Mouse (Mus musculus) liver, embryonic 15.5 days (tissue): ENCODE results near the gene Gclm. TPM values are rescaled to one million over a fixed set of nuclear protein-coding genes. Genes with fewer than 3 reads are reported as not detected.
"Not testable (repeated sequence)": the region's sequence is repeated elsewhere in the genome, so short reads cannot be mapped to it uniquely, and the experiment has no call there.

Source experiments
- ATAC-seq: fragments of 200-750 bp; cut with Nextera tagmentation; 2 replicates; pipeline ENCODE4 v1.8.0; 2017; ENCODE audit warnings: moderate number of reproducible peaks, mild to moderate bottlenecking, moderate library complexity; ENCODE audit not compliant: insufficient read depth
- H3K27ac ChIP-seq: fragments of 300-500 bp; sonication (generic); replicated peaks from 2 replicates; pipeline ENCODE4 v1.5.1; 2015; ENCODE audit warnings: mild to moderate bottlenecking, inconsistent platforms
- H3K27me3 ChIP-seq: fragments of 300-500 bp; sonication (generic); 2 replicates; pipeline ENCODE4 v1.6.1; 2015; ENCODE audit warnings: mild to moderate bottlenecking, inconsistent platforms
- H3K36me3 ChIP-seq: fragments of 300-500 bp; sonication (generic); replicated peaks from 2 replicates; pipeline ENCODE4 v1.6.1; 2015; ENCODE audit warnings: moderate library complexity, mild to moderate bottlenecking, inconsistent platforms
- H3K4me1 ChIP-seq: fragments of 300-500 bp; sonication (generic); replicated peaks from 2 replicates; pipeline ENCODE4 v1.6.1; 2015; ENCODE audit warnings: inconsistent platforms
- H3K4me2 ChIP-seq: fragments of 300-500 bp; sonication (generic); 2 replicates; pipeline ENCODE4 v1.6.1; 2015; ENCODE audit warnings: moderate library complexity, mild to moderate bottlenecking, inconsistent platforms
- H3K4me3 ChIP-seq: fragments of 300-500 bp; sonication (generic); replicated peaks from 2 replicates; pipeline ENCODE4 v1.5.1; 2015; ENCODE audit warnings: mild to moderate bottlenecking, inconsistent platforms
- H3K9ac ChIP-seq: fragments of 300-500 bp; sonication (generic); 2 replicates; pipeline ENCODE4 v1.6.1; 2015; ENCODE audit warnings: moderate library complexity, mild to moderate bottlenecking, inconsistent platforms
- H3K9me3 ChIP-seq: fragments of 300-500 bp; sonication (generic); replicated peaks from 2 replicates; pipeline ENCODE4 v1.6.1; 2016; ENCODE audit warnings: inconsistent platforms
- WGBS: fragments of 180-500 bp; shearing (Covaris S2); methylation state at CpG from one replicate; pipeline ENCODE4 v1.1.7; 2015; ENCODE audit warnings: mixed read lengths; ENCODE audit not compliant: insufficient replicate concordance; 5-methylcytosine and 5-hydroxymethylcytosine counted together
- polyA plus RNA-seq: library from polyadenylated mRNA; unstranded; fragments of >200 nt; fragmentation: Nextera tagmentation; extraction: Ambion mirVana; gene quantifications from 2 replicates; pipeline ENCODE4 v1.2.1, GENCODE M21; 2015

Gclm gene
- polyA plus RNA-seq, 1 experiment from 2014 or later: 427 TPM

DNA sequence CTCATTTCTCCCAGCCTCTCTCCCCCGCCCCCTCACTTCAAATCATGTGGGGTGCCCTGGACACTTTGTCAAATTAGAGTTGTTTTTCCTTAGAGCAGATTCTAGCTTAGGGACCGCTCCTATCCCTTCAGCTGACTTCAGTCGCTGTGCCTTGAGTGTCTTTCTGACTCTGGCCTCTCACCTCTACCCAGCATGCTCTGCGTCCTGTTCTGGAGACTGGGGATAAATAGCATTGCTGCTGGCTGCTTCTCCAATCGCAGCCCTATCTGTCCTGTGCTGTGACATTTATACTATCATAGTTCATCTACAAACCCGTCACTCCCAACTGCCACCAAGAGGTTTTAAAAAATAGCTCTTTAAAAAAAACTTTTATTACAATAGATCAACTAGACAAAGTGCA, 2.5 kb upstream of the Gclm start:
- H3K4me3 ChIP-seq: no peak overlapping the region
- WGBS: 15% methylated on average over 6 of the region's 6 CpGs
- peak overlapping the region; percentile 44 for H3K4me2 ChIP-seq
- no peaks in the 10 kb centered on the region for H3K36me3 ChIP-seq
- no peaks in the 10 kb centered on the region for H3K9me3 ChIP-seq
- peaks cover 29% of the 10 kb centered on the region for H3K4me1 ChIP-seq
- H3K9ac ChIP-seq: no peak overlapping the region
- no peaks in the 10 kb centered on the region for H3K27me3 ChIP-seq
- ATAC-seq: no peak
- peak overlapping the region; percentile 80 for H3K27ac ChIP-seq

DNA sequence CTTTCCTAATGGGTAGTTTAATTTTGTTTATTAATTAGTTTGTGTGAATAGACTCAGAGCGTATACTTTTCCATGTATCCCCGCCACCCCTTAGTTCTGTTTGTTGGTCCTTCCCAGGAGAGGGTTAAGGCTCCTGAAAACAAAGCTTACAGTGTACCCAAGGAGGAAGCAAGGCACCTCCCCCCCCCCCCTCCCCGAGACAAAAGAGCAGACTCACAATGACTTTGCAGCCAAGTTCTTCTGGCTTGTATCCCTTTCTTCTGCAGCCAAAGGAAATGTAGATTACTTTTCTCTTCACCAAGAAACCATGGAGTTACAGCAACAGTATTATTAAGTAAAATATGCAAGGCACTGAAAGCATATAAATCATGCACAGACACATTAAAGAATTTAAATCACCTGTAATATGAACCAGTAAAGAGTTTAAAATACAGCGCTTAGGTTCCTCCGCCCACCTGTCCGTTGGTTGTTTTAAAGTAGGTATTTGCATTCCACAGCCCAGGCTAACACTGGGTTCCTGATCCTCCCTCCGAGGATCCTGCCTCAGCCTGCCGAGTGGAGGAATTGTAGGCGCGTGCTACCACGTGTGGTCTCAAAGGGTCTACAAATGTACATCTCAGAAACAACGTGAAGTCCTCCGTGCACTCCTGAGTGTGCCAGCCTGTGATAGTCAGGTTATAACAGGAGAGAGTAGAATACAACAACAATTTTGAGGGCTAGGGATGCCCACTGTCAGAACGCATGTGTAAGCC, 1.8 kb upstream of the Gclm start:
- no peak overlapping the region for H3K4me3 ChIP-seq
- H3K9ac ChIP-seq: no peak overlapping the region
- peak overlapping the region; percentile 44 for H3K4me2 ChIP-seq
- peaks cover 34% of the 10 kb centered on the region for H3K4me1 ChIP-seq
- no peak for ATAC-seq
- no peaks in the 10 kb centered on the region for H3K9me3 ChIP-seq
- H3K27ac ChIP-seq: peak overlapping the region; percentile 80
- H3K36me3 ChIP-seq: peaks cover under 1% of the 10 kb centered on the region
- H3K27me3 ChIP-seq: no peaks in the 10 kb centered on the region
- WGBS: 39% methylated on average over 14 of the region's 14 CpGs

DNA sequence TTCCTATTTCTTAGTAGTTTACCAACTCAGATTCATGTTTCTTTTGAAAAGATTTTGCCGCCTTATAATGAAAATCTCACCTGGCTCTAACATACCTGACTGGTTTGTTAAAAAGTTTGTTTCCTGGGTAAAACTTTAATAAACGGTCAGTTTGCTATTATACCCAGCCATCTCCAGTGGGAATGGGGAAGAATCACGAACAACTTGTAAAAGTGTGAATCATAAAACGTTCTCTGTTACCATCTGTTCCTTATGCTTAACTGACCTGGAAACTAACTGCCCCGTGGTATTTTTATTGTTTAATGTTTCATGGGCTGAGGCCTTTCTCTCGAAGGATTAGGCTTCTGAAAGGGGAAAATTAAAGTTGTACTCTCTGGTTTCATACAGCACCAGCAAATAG, 598 bp upstream of the Gclm start:
- Histone ChIP-seq H3K4me2 (peak overlapping the region; percentile 70), H3K27me3 (no peaks in the 10 kb centered on the region), H3K27ac (peak overlapping the region; percentile 80), H3K36me3 (peaks cover 10% of the 10 kb centered on the region), H3K4me1 (peaks cover 43% of the 10 kb centered on the region), H3K9me3 (no peaks in the 10 kb centered on the region), H3K9ac (peak overlapping the region; percentile 43), H3K4me3 (peak overlapping the region; percentile 37)
- WGBS: 45% methylated on average over 6 of the region's 6 CpGs
- no peak for ATAC-seq

DNA sequence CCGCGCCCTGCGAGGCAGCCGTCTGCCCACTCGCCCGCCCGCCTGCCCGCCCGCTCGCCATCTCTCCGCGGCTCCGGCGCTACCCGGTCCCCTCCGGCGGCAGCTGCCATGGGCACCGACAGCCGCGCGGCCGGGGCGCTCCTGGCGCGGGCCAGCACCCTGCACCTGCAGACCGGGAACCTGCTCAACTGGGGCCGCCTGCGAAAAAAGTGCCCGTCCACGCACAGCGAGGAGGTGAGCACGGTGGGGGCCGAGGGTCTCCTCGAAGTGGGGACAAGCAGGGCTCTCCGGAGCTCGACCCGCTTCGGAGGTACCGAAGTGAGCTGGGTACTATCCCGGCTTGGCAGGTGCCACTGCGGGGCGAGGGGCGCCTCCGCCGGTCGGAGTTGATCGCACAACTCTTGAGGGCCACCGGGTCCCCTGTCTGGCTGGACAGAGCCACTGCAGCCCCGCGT, 548 bp downstream of the Gclm start:
- peaks cover 55% of the 10 kb centered on the region for H3K4me1 ChIP-seq
- under 1% methylated on average over 50 of the region's 50 CpGs for WGBS
- peak; percentile 2 for ATAC-seq
- H3K4me3 ChIP-seq: peak overlapping the region; percentile 90
- no peaks in the 10 kb centered on the region for H3K27me3 ChIP-seq
- H3K9me3 ChIP-seq: no peaks in the 10 kb centered on the region
- peak overlapping the region; percentile 100 for H3K9ac ChIP-seq
- peaks cover 21% of the 10 kb centered on the region for H3K36me3 ChIP-seq
- peak overlapping the region; percentile 72 for H3K4me2 ChIP-seq
- H3K27ac ChIP-seq: peak overlapping the region; percentile 100

DNA sequence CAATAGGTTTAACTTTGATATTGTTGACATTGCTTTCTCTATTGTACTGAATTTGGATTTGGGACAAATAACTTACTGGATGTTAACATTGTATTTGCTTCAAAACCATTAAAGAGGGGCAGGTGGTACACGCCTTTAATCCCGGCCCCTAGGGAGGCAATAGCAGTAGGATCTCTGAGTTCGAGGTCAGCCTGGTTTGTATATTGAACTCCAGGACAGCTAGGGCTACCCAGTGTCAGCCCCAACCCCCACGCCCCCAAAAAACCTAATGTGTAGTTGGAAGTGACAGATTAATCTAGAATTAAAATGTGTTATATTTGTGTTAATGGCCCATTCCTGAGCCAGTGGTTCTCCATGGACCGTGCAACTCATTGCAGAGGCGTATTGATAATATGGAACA, 1.0 kb downstream of the Gclm start:
- peak overlapping the region; percentile 72 for H3K4me2 ChIP-seq
- H3K4me1 ChIP-seq: peaks cover 60% of the 10 kb centered on the region
- H3K27me3 ChIP-seq: no peaks in the 10 kb centered on the region
- H3K27ac ChIP-seq: peak overlapping the region; percentile 100
- ATAC-seq: no peak
- 8% methylated on average over 6 of the region's 6 CpGs for WGBS
- no peaks in the 10 kb centered on the region for H3K9me3 ChIP-seq
- peaks cover 26% of the 10 kb centered on the region for H3K36me3 ChIP-seq
- peak overlapping the region; percentile 90 for H3K4me3 ChIP-seq
- peak overlapping the region; percentile 100 for H3K9ac ChIP-seq

DNA sequence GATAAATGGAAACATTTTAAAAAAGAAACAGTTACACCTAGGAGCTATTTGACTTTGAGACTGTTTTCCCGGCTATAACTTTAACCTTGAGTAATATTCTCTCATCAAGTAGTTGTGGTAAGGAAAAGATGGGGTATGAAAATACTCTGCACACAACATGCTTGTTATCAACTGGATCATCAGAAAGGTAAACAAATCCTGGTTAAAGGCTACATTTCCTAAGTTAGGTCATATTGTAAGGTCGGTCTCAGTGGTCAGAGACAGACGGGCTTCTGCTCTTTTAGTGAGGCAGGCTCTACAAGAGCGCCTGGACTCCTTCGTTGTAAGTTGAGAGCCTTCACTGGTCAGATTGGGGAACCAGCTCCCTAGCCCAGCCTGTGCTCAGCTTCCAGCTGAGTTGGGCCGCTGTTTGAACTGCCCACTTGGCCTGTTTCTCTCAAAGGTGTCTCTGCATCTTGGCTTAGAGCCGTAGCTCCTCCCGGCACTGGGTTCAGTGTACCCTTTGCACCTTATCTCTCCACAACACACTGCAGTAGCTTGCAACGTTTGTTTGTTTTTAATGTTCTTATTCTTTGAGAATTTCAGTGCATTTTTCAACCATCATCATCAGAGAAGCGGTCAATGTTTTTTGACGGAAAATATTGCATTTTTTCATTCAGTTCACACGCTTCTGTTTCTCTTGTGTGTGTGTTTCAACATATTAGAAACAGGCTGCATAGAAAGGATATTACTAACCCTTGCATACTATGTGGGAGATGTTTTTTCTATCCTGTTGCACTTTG, 1.8 kb downstream of the Gclm start:
- WGBS: 11% methylated on average over 12 of the region's 12 CpGs
- Histone ChIP-seq H3K36me3 (peaks cover 30% of the 10 kb centered on the region), H3K4me2 (peak overlapping the region; percentile 72), H3K27me3 (no peaks in the 10 kb centered on the region), H3K4me1 (peaks cover 66% of the 10 kb centered on the region), H3K9me3 (no peaks in the 10 kb centered on the region), H3K4me3 (peak overlapping the region; percentile 90), H3K27ac (peak overlapping the region; percentile 100), H3K9ac (peak overlapping the region; percentile 100)
- peak; percentile 70 for ATAC-seq

DNA sequence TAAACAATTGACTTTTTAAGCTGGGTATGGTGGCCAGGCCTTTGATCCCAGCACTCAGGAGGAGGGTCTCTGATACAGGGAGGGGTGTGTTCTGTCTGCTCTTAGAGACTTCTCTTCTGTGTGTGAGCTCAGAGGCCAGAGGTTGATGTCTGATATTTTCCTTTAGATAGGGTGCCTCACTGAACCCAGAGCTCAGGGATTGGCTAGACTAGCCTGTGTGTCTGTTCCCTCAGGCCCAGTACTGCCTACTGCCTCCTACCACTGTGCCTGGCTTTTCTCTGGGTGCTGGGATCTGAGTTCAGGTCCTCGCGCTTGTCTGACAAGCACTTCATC, 2.4 kb downstream of the Gclm start:
- H3K4me1 ChIP-seq: peaks cover 67% of the 10 kb centered on the region
- no peaks in the 10 kb centered on the region for H3K9me3 ChIP-seq
- H3K27me3 ChIP-seq: no peaks in the 10 kb centered on the region
- H3K36me3 ChIP-seq: peaks cover 33% of the 10 kb centered on the region
- H3K27ac ChIP-seq: peak overlapping the region; percentile 100
- WGBS: 52% methylated on average over 2 of the region's 2 CpGs
- peak overlapping the region; percentile 72 for H3K4me2 ChIP-seq
- H3K9ac ChIP-seq: peak overlapping the region; percentile 100
- peak; percentile 68 for ATAC-seq
- H3K4me3 ChIP-seq: peak overlapping the region; percentile 90

DNA sequence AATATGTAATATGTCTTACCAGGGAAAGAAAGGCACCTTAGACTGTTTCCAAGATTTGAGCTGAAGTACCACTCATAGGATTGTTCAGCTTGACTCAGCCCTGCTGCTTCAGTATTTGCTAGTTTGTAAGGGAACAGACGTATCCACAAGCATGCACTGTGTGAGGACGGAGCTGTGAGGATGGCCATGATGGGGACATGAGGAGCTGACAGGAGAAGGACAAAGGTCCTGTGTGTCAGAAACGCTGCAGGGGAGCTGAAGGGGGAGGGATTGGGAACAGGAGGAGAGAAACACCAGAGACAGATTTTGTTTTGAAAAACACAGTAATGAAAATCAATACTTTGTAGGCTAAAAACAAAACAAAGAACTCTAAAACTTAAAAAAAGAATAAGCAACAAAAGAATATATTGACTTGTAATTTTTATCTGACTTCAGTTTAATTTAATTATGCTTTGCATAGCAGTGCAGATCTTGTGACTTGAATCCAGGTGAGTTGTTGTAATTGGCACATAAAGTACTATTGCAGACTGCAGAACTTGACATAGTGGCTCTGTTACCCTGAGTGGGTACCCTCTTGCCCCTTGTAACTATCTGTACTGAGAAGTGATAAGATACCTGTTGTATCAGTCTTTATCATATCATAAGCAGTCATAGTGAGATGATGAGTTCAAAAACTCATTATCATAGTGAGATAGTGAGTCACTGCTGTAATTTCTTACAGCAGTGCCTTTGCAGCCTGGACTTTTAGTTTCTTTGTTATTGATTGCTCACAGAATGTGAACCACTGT, 7.3 kb downstream of the Gclm start:
- H3K4me3 ChIP-seq: no peak overlapping the region
- ATAC-seq: no peak
- WGBS: 61% methylated on average over 3 of the region's 3 CpGs
- H3K27me3 ChIP-seq: no peaks in the 10 kb centered on the region
- peaks cover 54% of the 10 kb centered on the region for H3K4me1 ChIP-seq
- H3K27ac ChIP-seq: no peak overlapping the region
- no peak overlapping the region for H3K4me2 ChIP-seq
- no peaks in the 10 kb centered on the region for H3K9me3 ChIP-seq
- H3K36me3 ChIP-seq: peaks cover 70% of the 10 kb centered on the region
- H3K9ac ChIP-seq: no peak overlapping the region

DNA sequence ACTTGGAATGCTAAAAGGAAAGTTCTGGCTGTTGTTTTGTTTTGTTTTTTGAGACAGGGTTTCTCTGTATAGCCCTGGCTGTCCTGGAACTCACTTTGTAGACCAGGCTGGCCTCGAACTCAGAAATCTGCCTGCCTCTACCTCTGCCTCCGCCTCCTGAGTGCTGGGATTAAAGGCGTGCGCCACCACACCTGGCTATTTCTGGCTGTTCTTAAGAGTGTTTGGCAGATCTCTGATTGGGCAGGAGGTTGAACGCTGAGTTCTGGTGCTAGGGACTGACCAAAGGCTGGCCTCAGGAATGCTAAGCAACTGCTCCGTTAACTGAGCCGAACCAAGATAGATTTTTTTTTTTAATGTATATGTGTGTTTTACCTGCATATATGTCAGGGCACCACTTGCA, 8.7 kb downstream of the Gclm start:
- H3K4me3 ChIP-seq, H3K9ac ChIP-seq, H3K4me2 ChIP-seq, ATAC-seq, H3K27ac ChIP-seq, H3K27me3 ChIP-seq, H3K9me3 ChIP-seq: not testable (repeated sequence)
- H3K4me1 ChIP-seq: peaks cover 42% of the 10 kb centered on the region
- peaks cover 77% of the 10 kb centered on the region for H3K36me3 ChIP-seq
- WGBS: 82% methylated on average over 7 of the region's 7 CpGs

DNA sequence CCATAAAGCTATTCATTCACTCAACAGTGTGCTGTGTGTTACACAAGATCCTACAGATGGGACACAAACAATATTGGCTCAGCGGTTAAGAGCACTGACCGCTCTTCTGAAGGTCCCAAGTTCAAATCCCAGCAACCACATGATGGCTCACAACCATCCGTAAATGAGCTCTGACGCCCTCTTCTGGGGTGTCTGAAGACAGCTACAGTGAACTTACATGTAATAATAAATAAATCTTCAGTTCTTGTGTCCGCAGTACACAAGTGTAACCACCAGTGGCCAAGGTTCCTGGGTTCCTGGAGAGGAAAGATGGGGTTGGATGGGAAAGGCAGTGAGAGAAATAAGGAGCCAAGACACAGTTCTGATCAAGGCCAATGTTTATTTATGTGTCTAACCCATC, 24.6 kb downstream of the Gclm start:
- peaks cover 40% of the 10 kb centered on the region for H3K36me3 ChIP-seq
- ATAC-seq: no peak
- 72% methylated on average over 5 of the region's 5 CpGs for WGBS
- H3K27ac ChIP-seq: no peak overlapping the region
- H3K4me3 ChIP-seq: no peak overlapping the region
- H3K9ac ChIP-seq: no peak overlapping the region
- H3K4me2 ChIP-seq: no peak overlapping the region
- peaks cover 18% of the 10 kb centered on the region for H3K4me1 ChIP-seq
- H3K9me3 ChIP-seq: no peaks in the 10 kb centered on the region
- H3K27me3 ChIP-seq: no peaks in the 10 kb centered on the region

DNA sequence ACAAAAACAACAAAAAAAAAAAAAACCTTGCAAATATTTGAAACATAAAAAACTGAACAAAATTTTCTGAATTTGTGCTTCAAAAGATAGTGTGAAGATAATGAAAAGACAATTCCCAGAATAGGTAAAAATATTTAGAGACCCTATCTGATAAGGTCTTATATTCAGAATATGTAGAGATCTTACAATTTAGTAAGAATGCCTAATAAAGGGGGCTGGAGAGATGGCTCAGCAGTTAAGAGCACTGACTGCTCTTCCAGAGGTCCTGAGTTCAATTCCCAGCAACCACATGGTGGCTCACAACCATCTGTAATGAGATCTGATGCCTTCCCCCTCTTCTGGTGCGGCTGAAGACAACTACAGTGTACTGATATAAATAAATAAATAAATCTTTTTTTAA, 27.2 kb downstream of the Gclm start:
- 68% methylated on average over 1 of the region's 1 CpGs for WGBS
- not testable (repeated sequence) for H3K9me3 ChIP-seq, H3K9ac ChIP-seq, H3K4me2 ChIP-seq, H3K4me3 ChIP-seq, H3K27me3 ChIP-seq, H3K27ac ChIP-seq, ATAC-seq
- peaks cover 43% of the 10 kb centered on the region for H3K36me3 ChIP-seq
- H3K4me1 ChIP-seq: peaks cover 43% of the 10 kb centered on the region
